Mouse (Mus musculus) layer of hippocampus, postnatal 25 days (tissue): Measurements from ENCODE around the gene Snupn. TPM values are rescaled to one million over a fixed set of nuclear protein-coding genes. Genes with fewer than 3 reads are reported as not detected.
"Not testable (repeated sequence)": the region's sequence is repeated elsewhere in the genome, so short reads cannot be mapped to it uniquely, and the experiment has no call there.

Experiments
- DNase-seq, 2 experiments: peaks; one replicate each; pipeline ENCODE4 v3.0.0; 2022; ENCODE audit warnings: mixed read lengths in 2 of 2, low spot score in 1 of 2; ENCODE audit errors: extremely low spot score in 1 of 2
- total RNA-seq, 2 experiments: library from RNA; stranded (reverse); gene quantifications; 2 replicates each; pipeline ENCODE4 v1.2.3; 2021

Gene Snupn
- 10 to 100 TPM; 16.1 to 16.3 TPM for total RNA-seq

GRCm38 (mm10) chr9:56950414-56951400, at the start of gene Snupn:
TSS of gene Snupn (plus strand) at chr9:56950878.
- DNase-seq = peak; percentile 83 to 85

DNA sequence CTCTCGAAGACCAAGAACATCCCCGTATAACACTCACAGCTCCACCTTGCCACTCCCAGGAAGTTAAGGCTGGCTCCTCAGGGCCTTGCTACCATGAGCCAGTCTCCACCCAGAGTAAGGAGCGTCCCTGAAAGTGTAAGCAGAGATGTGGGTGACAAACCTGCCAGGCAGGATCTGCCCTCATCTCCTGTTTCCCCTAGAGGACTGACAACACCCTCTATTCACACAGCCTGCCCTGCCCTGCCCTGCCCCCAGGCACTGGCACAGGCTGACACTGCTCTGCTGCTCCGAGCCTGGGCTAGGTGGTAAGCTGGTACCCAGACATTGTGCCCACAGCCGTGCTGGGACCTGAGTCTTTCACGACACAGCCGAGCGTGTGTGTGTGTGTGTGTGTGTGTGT, 49.5 kb upstream of the Snupn start:
- DNase-seq = no peak

DNA sequence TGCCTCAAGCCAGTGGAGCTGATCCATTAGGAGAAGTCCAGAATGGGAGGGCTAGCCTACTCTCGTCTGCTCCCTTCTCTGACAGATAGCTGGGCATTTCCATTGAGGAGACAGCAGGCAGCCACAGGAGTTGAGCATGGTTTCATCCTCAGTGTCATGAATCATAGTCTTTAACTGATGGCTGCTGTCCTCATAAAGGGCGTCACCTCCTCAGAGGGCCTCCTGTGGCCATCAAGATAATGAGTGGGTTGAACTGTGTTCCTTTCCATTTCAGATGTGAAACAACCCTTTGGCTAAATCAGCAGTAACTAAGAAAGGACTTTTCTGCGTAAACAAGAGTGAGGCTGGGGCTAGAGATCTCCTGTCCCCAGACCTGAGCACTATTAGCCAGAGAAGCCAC, 47.0 kb upstream of the Snupn start:
- DNase-seq = no peak

GRCm38 (mm10) chr9:56907549-56907948, 43.1 kb upstream of the Snupn start:
- DNase-seq = no peak

DNA sequence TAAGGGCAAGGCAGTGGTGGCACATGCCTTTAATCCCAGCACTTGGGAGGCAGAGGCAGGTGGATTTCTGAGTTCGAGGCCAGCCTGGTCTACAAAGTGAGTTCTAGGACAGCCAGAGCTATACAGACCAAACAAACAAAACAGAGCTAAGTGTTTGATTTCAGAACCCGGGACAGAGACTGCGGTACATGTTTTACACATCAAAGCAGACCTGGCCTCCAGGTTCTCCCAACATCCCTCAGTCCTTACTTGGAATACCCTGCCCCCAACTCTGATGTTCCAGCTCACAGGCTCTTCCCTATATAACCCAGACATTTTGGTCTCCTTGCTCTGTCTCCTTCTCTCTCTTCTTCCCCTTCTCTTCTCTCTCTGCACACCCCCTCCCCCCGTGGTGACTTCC, 40.7 kb upstream of the Snupn start:
- DNase-seq = not testable (repeated sequence)

GRCm38 (mm10) chr9:56911017-56911416, 39.7 kb upstream of the Snupn start:
- no peak for DNase-seq

DNA sequence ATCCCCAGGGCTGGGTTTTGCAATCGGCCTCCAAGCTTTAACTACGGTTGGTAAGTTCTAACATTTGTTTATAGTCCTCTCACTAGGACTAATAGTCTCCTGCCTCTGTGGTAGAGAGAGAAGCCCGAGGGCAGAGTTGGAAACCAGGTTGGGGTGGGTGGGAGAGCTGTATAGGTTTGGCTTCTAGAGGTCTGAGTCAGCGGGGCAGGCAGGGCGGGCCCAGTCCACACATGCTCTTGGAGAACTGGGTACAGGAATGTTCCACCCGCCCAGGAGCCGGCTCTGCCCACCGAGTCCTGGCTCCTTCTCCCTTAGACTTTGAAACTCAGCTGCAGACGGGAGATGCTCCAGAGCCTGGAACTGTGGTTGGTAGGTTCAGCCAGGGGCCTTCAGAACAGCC, 36.7 kb upstream of the Snupn start:
- DNase-seq = no peak

DNA sequence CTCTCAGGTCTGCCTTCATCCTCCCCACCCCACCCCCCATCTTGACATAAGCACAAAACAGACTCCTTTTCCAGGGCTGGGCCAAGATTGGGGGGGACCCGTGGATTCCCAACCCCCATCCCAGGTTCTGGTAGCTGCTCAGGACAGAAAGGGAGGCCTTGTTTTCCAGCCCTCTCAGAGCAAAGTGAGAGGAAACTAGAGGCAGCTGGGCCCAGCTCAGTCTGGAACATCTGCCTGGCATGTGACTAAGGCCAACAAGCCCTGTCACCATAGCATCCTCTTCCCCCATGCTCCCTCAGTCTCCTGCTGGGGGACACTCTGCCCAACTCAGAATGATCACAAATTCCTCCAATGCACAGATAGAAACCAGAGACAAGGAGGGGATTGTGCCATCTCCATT, 35.6 kb upstream of the Snupn start:
- no peak for DNase-seq

GRCm38 (mm10) chr9:56915695-56916410, 34.8 kb upstream of the Snupn start:
- DNase-seq = no peak

- no peak for DNase-seq
Measured at GRCm38 (mm10) chr9:56917131-56917530, 33.5 kb upstream of the Snupn start.

- no peak for DNase-seq
Measured at GRCm38 (mm10) chr9:56918466-56918865, 32.2 kb upstream of the Snupn start.

- no peak for DNase-seq
Measured at GRCm38 (mm10) chr9:56922746-56923145, 27.9 kb upstream of the Snupn start.

GRCm38 (mm10) chr9:56923841-56924650, 26.6 kb upstream of the Snupn start:
- no peak for DNase-seq

DNA sequence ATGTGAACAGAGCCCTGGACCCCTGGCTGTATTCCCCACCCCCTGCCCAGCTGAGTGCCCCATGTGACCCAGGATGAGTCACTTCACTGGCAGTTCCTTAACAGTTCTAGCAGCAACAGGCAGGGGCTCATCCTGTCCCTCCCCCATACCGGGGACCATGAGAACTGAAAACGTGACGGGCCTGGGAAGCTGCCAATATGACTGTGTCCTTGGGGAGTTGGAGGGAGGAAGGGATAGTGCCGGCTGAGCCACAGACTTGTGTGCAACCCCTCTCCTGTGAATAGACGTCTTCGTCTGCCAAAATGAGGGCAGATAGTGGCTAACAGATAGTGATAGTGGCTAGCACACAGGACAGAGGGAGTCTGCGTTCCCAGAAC, 26.0 kb upstream of the Snupn start:
- DNase-seq = peak in 1 of 2 experiments; percentile 20

GRCm38 (mm10) chr9:56925291-56926024, 25.2 kb upstream of the Snupn start:
- no peak for DNase-seq

DNA sequence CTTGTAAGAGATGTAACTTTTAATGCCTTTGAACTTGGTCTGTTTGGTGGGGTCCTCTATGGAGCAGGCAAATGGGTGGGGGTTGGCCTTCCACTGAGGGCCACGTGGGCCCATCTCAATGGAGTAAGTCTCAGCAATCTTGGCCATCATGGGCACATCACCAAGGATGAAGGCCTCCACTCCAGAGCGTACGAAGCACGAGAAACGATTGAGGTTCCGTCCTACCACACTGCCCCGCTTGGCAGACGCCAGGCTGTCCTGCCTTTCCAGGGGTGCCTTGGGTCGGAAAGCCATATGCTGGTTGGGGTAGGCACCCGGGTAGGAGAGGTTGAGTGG, 24.7 kb upstream of the Snupn start:
- no peak for DNase-seq

DNA sequence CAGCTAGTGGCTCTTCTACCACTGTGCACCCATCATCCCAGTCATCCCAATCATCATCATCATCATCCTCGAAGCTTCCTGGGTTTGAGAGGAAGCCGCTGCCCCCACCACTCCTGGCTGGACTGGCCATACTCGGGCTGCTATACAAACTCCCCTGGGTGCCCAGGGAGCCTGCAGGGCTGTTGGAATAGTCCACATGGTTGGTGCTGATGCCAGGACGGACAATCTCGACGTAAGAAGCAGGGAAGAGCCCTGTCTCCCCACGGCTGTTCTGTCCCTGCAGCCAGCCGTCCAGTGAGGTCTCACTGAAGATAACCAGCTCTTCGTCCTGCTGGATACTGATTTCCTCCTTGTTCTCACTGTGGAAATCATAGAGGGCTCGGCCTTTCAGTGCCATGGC, 24.3 kb upstream of the Snupn start:
- no peak for DNase-seq

- no peak for DNase-seq
Measured at GRCm38 (mm10) chr9:56927191-56928012, 23.3 kb upstream of the Snupn start.
